Mouse (Mus musculus): ENCODE data around the gene Apol8.

DNA sequence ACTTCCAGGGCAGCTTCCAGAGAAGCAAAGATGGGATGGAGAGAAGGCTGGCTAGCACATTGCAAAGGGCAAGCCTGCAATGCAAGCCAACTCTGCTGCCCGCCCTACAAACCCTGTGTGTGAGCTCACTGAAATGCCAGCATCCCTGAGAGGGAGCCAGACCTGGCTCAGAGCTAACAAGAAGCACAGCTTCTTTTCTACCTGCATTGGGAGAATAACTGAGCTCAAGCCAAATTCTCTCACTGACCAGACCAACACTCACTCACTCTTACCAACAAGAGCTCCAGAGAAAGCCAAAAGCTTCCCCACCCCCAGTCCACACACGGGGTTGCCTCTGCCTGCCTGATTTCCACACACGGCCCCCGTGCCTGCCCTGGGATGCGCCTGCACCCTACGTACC, 47.7 kb upstream of the Apol8 start:
- no peak for TF ChIP-seq CTCF (IDR thresholded peaks at IDR 0.05; ENCODE audit: extremely low read depth, insufficient read depth, low read length)
- TF ChIP-seq POLR2A (IDR thresholded peaks at IDR 0.05; ENCODE audit: extremely low read depth, insufficient read depth, low read length), result no peak
